Mouse (Mus musculus) stomach, postnatal 0 days (tissue): ENCODE measurements around the gene Cenpn. TPM values are rescaled to one million over a fixed set of nuclear protein-coding genes. Genes with fewer than 3 reads are reported as not detected.

Source experiments
- ATAC-seq: fragments of 200-750 bp; cut with Nextera tagmentation; 2 replicates; pipeline ENCODE4 v1.8.0; 2017; ENCODE audit not compliant: low FRiP score, low TSS enrichment
- DNase-seq: peaks from one replicate; pipeline ENCODE4 v3.0.0-alpha.2; 2016; ENCODE audit warnings: low spot score
- H3K27ac ChIP-seq: fragments of 300-500 bp; sonication (generic); replicated peaks from 2 replicates; pipeline ENCODE4 v1.5.1; 2014; ENCODE audit warnings: mild to moderate bottlenecking, control low read depth
- H3K27me3 ChIP-seq: fragments of 300-500 bp; sonication (generic); 2 replicates; pipeline ENCODE4 v1.6.1; 2014; ENCODE audit warnings: low read length; ENCODE audit not compliant: control insufficient read depth, insufficient read depth
- H3K36me3 ChIP-seq: fragments of 300-500 bp; sonication (generic); 2 replicates; pipeline ENCODE4 v1.6.1; 2014; ENCODE audit warnings: low read length, mixed read lengths; ENCODE audit not compliant: control insufficient read depth, insufficient read depth
- H3K4me1 ChIP-seq: fragments of 300-500 bp; sonication (generic); replicated peaks from 2 replicates; pipeline ENCODE4 v1.6.1; 2014; ENCODE audit warnings: antibody characterized with exemption; ENCODE audit not compliant: control insufficient read depth, insufficient read depth
- H3K4me2 ChIP-seq: fragments of 300-500 bp; sonication (generic); replicated peaks from 2 replicates; pipeline ENCODE4 v1.6.1; 2014; ENCODE audit warnings: low read depth, mild to moderate bottlenecking, control low read depth, moderate library complexity
- H3K4me3 ChIP-seq: fragments of 300-500 bp; sonication (generic); 2 replicates; pipeline ENCODE4 v1.5.1; 2014; ENCODE audit warnings: low read depth, low read length, control low read depth
- H3K9ac ChIP-seq: fragments of 300-500 bp; sonication (generic); 2 replicates; pipeline ENCODE4 v1.6.1; 2014; ENCODE audit warnings: mild to moderate bottlenecking, low read length, control low read depth, mixed read lengths
- H3K9me3 ChIP-seq: fragments of 300-500 bp; sonication (generic); 2 replicates; pipeline ENCODE4 v1.6.1; 2016; ENCODE audit warnings: low read length; ENCODE audit not compliant: control insufficient read depth
- CTCF ChIP-seq: IDR thresholded peaks from 2 replicates; pipeline ENCODE4 v1.5.1; 2016; ENCODE audit warnings: antibody characterized with exemption, low read depth, mild to moderate bottlenecking, moderate library complexity
- EP300 ChIP-seq: optimal IDR thresholded peaks from 2 replicates; pipeline ENCODE3; 2016; ENCODE audit warnings: antibody characterized with exemption
- WGBS: fragments of 180-500 bp; shearing (Covaris S2); extraction: QIAGEN DNeasy Blood & Tissue Kit; methylation state at CpG from one replicate; pipeline ENCODE4 v1.1.7; 2014; 5-methylcytosine and 5-hydroxymethylcytosine counted together
- polyA plus RNA-seq: library from polyadenylated mRNA; unstranded; fragments of >200 nt; fragmentation: Nextera tagmentation; extraction: Ambion mirVana; gene quantifications from 2 replicates; pipeline ENCODE4 v1.2.1, GENCODE M21; 2015

The Cenpn gene
- polyA plus RNA-seq, 1 experiment from 2014 or later = 8.3 TPM

- H3K9ac ChIP-seq = peak overlapping the region; percentile 90
- H3K9me3 ChIP-seq = no peaks in the 10 kb centered on the region
- no peaks in the 10 kb centered on the region for H3K4me1 ChIP-seq
- H3K27me3 ChIP-seq = no peaks in the 10 kb centered on the region
- H3K4me2 ChIP-seq = peak overlapping the region; percentile 99
- no peaks in the 10 kb centered on the region for H3K36me3 ChIP-seq
- DNase-seq (peak; percentile 40), ATAC-seq (peak; percentile 67)
- peak overlapping the region; percentile 20 for H3K27ac ChIP-seq
- peak overlapping the region; percentile 96 for H3K4me3 ChIP-seq
- TF ChIP-seq EP300 = no peak
- no peak for TF ChIP-seq CTCF
- under 1% methylated on average over 60 of the region's 62 CpGs for WGBS
Measured at GRCm38 (mm10) chr8:116943555-116944384, 22.2 kb downstream of the Cenpn start.

GRCm38 (mm10) chr8:116944385-116944696 is 22.8 kb downstream of the Cenpn start:
- WGBS = 16% methylated on average over 4 of the region's 4 CpGs
- Histone ChIP-seq H3K4me1 (no peaks in the 10 kb centered on the region), H3K4me3 (peak overlapping the region; percentile 96), H3K4me2 (peak overlapping the region; percentile 99), H3K27ac (no peak overlapping the region; the same call in 1 of the 2 replicates), H3K36me3 (no peaks in the 10 kb centered on the region), H3K9me3 (no peaks in the 10 kb centered on the region), H3K27me3 (no peaks in the 10 kb centered on the region), H3K9ac (peak overlapping the region; percentile 90; the same call in 1 of the 2 replicates)
- TF ChIP-seq CTCF (no peak), EP300 (no peak)
- DNase-seq = no peak
- no peak for ATAC-seq

- WGBS = 72% methylated on average over 9 of the region's 9 CpGs
- Histone ChIP-seq H3K27ac (no peak overlapping the region), H3K27me3 (no peaks in the 10 kb centered on the region), H3K4me1 (no peaks in the 10 kb centered on the region), H3K9me3 (no peaks in the 10 kb centered on the region), H3K36me3 (no peaks in the 10 kb centered on the region), H3K4me2 (no peak overlapping the region), H3K4me3 (no peak overlapping the region), H3K9ac (no peak overlapping the region)
- DNase-seq (no peak), ATAC-seq (no peak)
- TF ChIP-seq CTCF = no peak
- no peak for TF ChIP-seq EP300
Measured at GRCm38 (mm10) chr8:116945169-116945910, 23.8 kb downstream of the Cenpn start.

GRCm38 (mm10) chr8:116946268-116946838 is 24.8 kb downstream of the Cenpn start:
- TF ChIP-seq EP300 (no peak), CTCF (no peak)
- no peak for DNase-seq
- ATAC-seq = no peak
- no peaks in the 10 kb centered on the region for H3K27me3 ChIP-seq
- WGBS = 78% methylated on average over 21 of the region's 21 CpGs
- H3K4me2 ChIP-seq = 0 out of 2 replicates have a peak overlapping the region, but pooled peaks have one; percentile 19
- no peaks in the 10 kb centered on the region for H3K4me1 ChIP-seq
- no peaks in the 10 kb centered on the region for H3K9me3 ChIP-seq
- H3K9ac ChIP-seq = no peak overlapping the region
- H3K4me3 ChIP-seq = no peak overlapping the region
- H3K36me3 ChIP-seq = no peaks in the 10 kb centered on the region
- no peak overlapping the region for H3K27ac ChIP-seq

GRCm38 (mm10) chr8:116946851-116947250 is 25.3 kb downstream of the Cenpn start:
- no peak overlapping the region for H3K4me3 ChIP-seq
- DNase-seq (no peak), ATAC-seq (no peak)
- TF ChIP-seq EP300 (no peak), CTCF (no peak)
- H3K4me2 ChIP-seq = no peak overlapping the region
- H3K4me1 ChIP-seq = no peaks in the 10 kb centered on the region
- whole genome bisulfite sequencing = 82% methylated on average over 6 of the region's 6 CpGs
- H3K27me3 ChIP-seq = no peaks in the 10 kb centered on the region
- no peaks in the 10 kb centered on the region for H3K36me3 ChIP-seq
- no peak overlapping the region for H3K27ac ChIP-seq
- no peaks in the 10 kb centered on the region for H3K9me3 ChIP-seq
- H3K9ac ChIP-seq = no peak overlapping the region
